Mouse (Mus musculus) midbrain, embryonic 16.5 days (tissue): ENCODE measurements around the gene Slc16a5. TPM values are rescaled to one million over a fixed set of nuclear protein-coding genes. Genes with fewer than 3 reads are reported as not detected.

ENCODE experiments used
- ATAC-seq: fragments of 200-750 bp; cut with Nextera tagmentation; 2 replicates; pipeline ENCODE4 v1.8.0; 2017; ENCODE audit warnings: moderate TSS enrichment
- H3K27ac ChIP-seq: fragments of 300-500 bp; sonication (generic); 2 replicates; pipeline ENCODE4 v1.5.1; 2014; ENCODE audit warnings: mild to moderate bottlenecking, low read length, mixed read lengths
- H3K27me3 ChIP-seq: fragments of 300-500 bp; sonication (generic); 2 replicates; pipeline ENCODE4 v1.6.1; 2014; ENCODE audit warnings: low read depth, low read length, mixed read lengths; ENCODE audit not compliant: control insufficient read depth, insufficient read depth
- H3K36me3 ChIP-seq: fragments of 300-500 bp; sonication (generic); 2 replicates; pipeline ENCODE4 v1.6.1; 2014; ENCODE audit warnings: mild to moderate bottlenecking, low read length, moderate library complexity, mixed read lengths; ENCODE audit not compliant: control insufficient read depth, insufficient read depth
- H3K4me1 ChIP-seq: fragments of 300-500 bp; sonication (generic); 2 replicates; pipeline ENCODE4 v1.6.1; 2014; ENCODE audit warnings: mild to moderate bottlenecking, low read length, mixed read lengths; ENCODE audit not compliant: control insufficient read depth, insufficient read depth
- H3K4me2 ChIP-seq: fragments of 300-500 bp; sonication (generic); 2 replicates; pipeline ENCODE4 v1.6.1; 2014; ENCODE audit warnings: mild to moderate bottlenecking, low read length, mixed read lengths
- H3K4me3 ChIP-seq: fragments of 300-500 bp; sonication (generic); 2 replicates; pipeline ENCODE4 v1.5.1; 2014; ENCODE audit warnings: low read depth, mild to moderate bottlenecking, low read length, moderate library complexity, mixed read lengths
- H3K9ac ChIP-seq: fragments of 300-500 bp; sonication (generic); 2 replicates; pipeline ENCODE4 v1.6.1; 2014; ENCODE audit warnings: low read depth, low read length, mixed read lengths
- H3K9me3 ChIP-seq: fragments of 300-500 bp; sonication (generic); replicated peaks from 2 replicates; pipeline ENCODE4 v1.6.1; 2014; ENCODE audit warnings: mild to moderate bottlenecking, low read length, mixed read lengths; ENCODE audit not compliant: control insufficient read depth, poor library complexity, severe bottlenecking
- WGBS: fragments of 180-500 bp; shearing (Covaris S2); extraction: QIAGEN DNeasy Blood & Tissue Kit; methylation state at CpG from one replicate; pipeline ENCODE4 v1.1.7; 2014; 5-methylcytosine and 5-hydroxymethylcytosine counted together
- polyA plus RNA-seq: library from polyadenylated mRNA; unstranded; fragments of >200 nt; fragmentation: Nextera tagmentation; extraction: Ambion mirVana; gene quantifications from 2 replicates; pipeline ENCODE4 v1.2.1, GENCODE M21; 2015

Gene Slc16a5
- polyA plus RNA-seq, 1 experiment from 2014 or later: 0.19 TPM

- WGBS: 97% methylated on average over 6 of the region's 6 CpGs
- H3K9ac ChIP-seq: no peak overlapping the region
- H3K4me1 ChIP-seq: peaks cover 21% of the 10 kb centered on the region
- no peaks in the 10 kb centered on the region for H3K9me3 ChIP-seq
- no peak overlapping the region for H3K4me3 ChIP-seq
- H3K4me2 ChIP-seq: no peak overlapping the region
- ATAC-seq: no peak
- H3K27ac ChIP-seq: no peak overlapping the region
- no peaks in the 10 kb centered on the region for H3K27me3 ChIP-seq
- H3K36me3 ChIP-seq: peaks cover 34% of the 10 kb centered on the region
Measured at GRCm38 (mm10) chr11:115502636-115503035, 40.4 kb downstream of the Slc16a5 start.

- H3K9me3 ChIP-seq: no peaks in the 10 kb centered on the region
- H3K4me2 ChIP-seq: no peak overlapping the region
- WGBS: 67% methylated on average over 3 of the region's 3 CpGs
- H3K4me1 ChIP-seq: peaks cover 52% of the 10 kb centered on the region
- H3K27me3 ChIP-seq: no peaks in the 10 kb centered on the region
- no peak for ATAC-seq
- H3K9ac ChIP-seq: no peak overlapping the region
- no peak overlapping the region for H3K27ac ChIP-seq
- peaks cover 7% of the 10 kb centered on the region for H3K36me3 ChIP-seq
- H3K4me3 ChIP-seq: no peak overlapping the region
Measured at GRCm38 (mm10) chr11:115506586-115506985, 44.3 kb downstream of the Slc16a5 start.

GRCm38 (mm10) chr11:115508061-115508460 lies 45.8 kb downstream of the Slc16a5 start:
- WGBS: 86% methylated on average over 2 of the region's 2 CpGs
- no peak for ATAC-seq
- Histone ChIP-seq H3K27me3 (no peaks in the 10 kb centered on the region), H3K27ac (no peak overlapping the region), H3K4me3 (no peak overlapping the region), H3K4me2 (no peak overlapping the region), H3K4me1 (peaks cover 53% of the 10 kb centered on the region), H3K36me3 (no peaks in the 10 kb centered on the region), H3K9ac (no peak overlapping the region), H3K9me3 (no peaks in the 10 kb centered on the region)

- H3K36me3 ChIP-seq: no peaks in the 10 kb centered on the region
- WGBS: 24% methylated on average over 6 of the region's 6 CpGs
- H3K4me1 ChIP-seq: peaks cover 53% of the 10 kb centered on the region
- H3K9ac ChIP-seq: peak overlapping the region; percentile 99
- peak overlapping the region; percentile 97 for H3K4me3 ChIP-seq
- no peaks in the 10 kb centered on the region for H3K9me3 ChIP-seq
- H3K27ac ChIP-seq: no peak overlapping the region
- no peak for ATAC-seq
- peak overlapping the region; percentile 89 for H3K4me2 ChIP-seq
- H3K27me3 ChIP-seq: no peaks in the 10 kb centered on the region
Measured at GRCm38 (mm10) chr11:115509773-115510506, 47.7 kb downstream of the Slc16a5 start.

- H3K36me3 ChIP-seq: no peaks in the 10 kb centered on the region
- peak overlapping the region; percentile 99 for H3K9ac ChIP-seq
- no peaks in the 10 kb centered on the region for H3K9me3 ChIP-seq
- WGBS: 45% methylated on average over 5 of the region's 5 CpGs
- ATAC-seq: no peak
- H3K4me2 ChIP-seq: peak overlapping the region; percentile 89
- H3K4me1 ChIP-seq: peaks cover 47% of the 10 kb centered on the region
- H3K27me3 ChIP-seq: no peaks in the 10 kb centered on the region
- peak overlapping the region; percentile 10; the same call in 1 of the 2 replicates for H3K27ac ChIP-seq
- peak overlapping the region; percentile 97 for H3K4me3 ChIP-seq
Measured at GRCm38 (mm10) chr11:115510507-115510888, 48.2 kb downstream of the Slc16a5 start.

- Histone ChIP-seq H3K4me2 (peak overlapping the region; percentile 89), H3K9ac (peak overlapping the region; percentile 99), H3K27ac (no peak overlapping the region), H3K9me3 (no peaks in the 10 kb centered on the region), H3K27me3 (no peaks in the 10 kb centered on the region), H3K4me3 (peak overlapping the region; percentile 97), H3K4me1 (peaks cover 45% of the 10 kb centered on the region), H3K36me3 (no peaks in the 10 kb centered on the region)
- 40% methylated on average over 2 of the region's 2 CpGs for WGBS
- no peak for ATAC-seq
Measured at GRCm38 (mm10) chr11:115511121-115511520, 48.8 kb downstream of the Slc16a5 start.

GRCm38 (mm10) chr11:115512004-115512403 lies 49.7 kb downstream of the Slc16a5 start:
- no peaks in the 10 kb centered on the region for H3K36me3 ChIP-seq
- peak overlapping the region; percentile 99 for H3K9ac ChIP-seq
- peak overlapping the region; percentile 94 for H3K27ac ChIP-seq
- peak overlapping the region; percentile 89 for H3K4me2 ChIP-seq
- WGBS: 16% methylated on average over 3 of the region's 3 CpGs
- ATAC-seq: no peak
- H3K4me1 ChIP-seq: peaks cover 38% of the 10 kb centered on the region
- H3K27me3 ChIP-seq: no peaks in the 10 kb centered on the region
- H3K9me3 ChIP-seq: no peaks in the 10 kb centered on the region
- peak overlapping the region; percentile 97 for H3K4me3 ChIP-seq

GRCm38 (mm10) chr11:115512407-115513183 lies 50.3 kb downstream of the Slc16a5 start:
- H3K9ac ChIP-seq: peak overlapping the region; percentile 99
- H3K36me3 ChIP-seq: no peaks in the 10 kb centered on the region
- no peaks in the 10 kb centered on the region for H3K9me3 ChIP-seq
- H3K4me1 ChIP-seq: peaks cover 32% of the 10 kb centered on the region
- WGBS: 10% methylated on average over 8 of the region's 8 CpGs
- no peaks in the 10 kb centered on the region for H3K27me3 ChIP-seq
- H3K4me3 ChIP-seq: peak overlapping the region; percentile 97
- H3K4me2 ChIP-seq: peak overlapping the region; percentile 89
- peak overlapping the region; percentile 94 for H3K27ac ChIP-seq
- ATAC-seq: no peak
